Mouse (Mus musculus) heart, adult 11 months (tissue): ENCODE data around the gene Aff2.

Experiments used
- DNase-seq: peaks from one replicate; pipeline ENCODE4 v3.0.0; 2022

Aff2 gene

DNA sequence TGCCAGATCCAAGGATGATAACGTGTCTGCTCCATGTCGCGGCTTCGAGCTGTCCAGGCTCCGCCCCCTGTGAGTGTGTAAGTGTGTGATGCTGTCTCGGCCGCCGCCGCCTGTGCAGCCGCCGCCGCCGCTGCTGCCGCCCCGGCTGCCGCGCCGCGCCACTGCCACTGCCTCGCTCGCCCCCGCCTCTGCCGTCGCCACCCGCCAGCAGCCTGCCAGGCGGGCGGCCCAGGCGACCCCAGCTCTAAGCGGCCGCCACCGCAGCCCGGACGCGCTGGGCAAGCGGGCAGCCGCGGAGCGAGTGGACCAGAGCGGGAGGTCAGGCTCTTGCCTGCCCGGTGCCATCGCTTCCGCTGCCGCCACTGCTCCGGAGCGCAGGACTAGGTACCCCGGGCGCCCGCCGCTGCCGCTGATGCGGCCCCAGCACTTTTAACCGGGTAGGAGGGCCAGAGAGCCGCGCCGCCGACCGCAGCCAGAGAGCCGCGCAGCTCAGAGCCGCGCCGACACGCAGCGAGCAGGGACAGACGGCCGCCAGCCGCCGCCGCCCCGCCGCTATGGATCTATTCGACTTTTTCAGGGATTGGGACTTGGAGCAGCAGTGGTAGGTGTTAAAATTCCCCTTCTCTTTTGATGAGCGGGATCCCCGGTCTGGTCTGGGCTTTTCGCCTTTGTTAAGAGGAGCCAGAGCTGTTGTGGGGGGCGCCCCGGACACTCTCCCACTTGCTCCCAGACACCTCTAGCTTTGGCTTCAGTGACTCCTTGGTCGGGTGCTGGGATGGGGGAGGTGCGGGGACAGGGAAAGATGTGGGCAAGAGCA lies at the start of gene Aff2:
Aff2 (plus strand) TSS at position 57 of the 817 bp plus-strand sequence.
- peak; percentile 89 for DNase-seq

DNA sequence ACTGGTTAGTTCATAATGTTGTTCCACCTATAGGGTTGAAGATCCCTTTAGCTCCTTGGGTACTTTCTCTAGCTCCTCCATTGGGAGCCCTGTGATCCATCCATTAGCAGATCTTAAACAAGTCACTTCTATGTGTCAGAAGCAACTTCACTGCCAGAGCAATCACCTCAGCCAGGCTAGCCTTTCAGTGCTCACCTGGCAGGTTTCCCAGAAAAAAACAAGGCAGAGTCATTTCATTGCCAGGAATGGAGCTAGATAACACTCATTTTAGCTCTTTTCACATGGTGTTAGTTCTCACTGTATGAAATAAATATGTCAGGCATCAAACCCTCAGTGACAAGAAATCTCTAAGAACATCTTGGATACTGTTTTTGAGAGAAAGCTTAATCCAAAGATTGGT lies 22.8 kb upstream of the Aff2 start:
- DNase-seq: no peak

DNA sequence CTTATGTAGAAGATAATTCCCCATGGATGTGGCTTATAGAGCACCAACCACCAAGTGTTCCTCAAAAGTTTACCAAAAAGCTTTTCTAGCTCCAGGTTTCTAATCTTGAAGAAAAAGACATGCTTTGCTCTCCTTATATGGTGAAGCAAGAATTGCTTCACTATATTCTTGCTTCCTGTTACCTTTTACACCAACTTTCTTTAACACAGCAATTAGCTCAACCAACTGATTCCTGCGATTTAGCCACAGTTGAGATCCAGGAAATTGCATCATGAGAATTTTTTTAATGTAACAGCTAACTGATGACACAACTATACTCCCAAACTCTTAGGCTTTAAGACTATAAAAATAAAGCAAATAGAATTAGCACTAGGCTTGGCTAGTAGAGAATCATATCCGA lies 4.5 kb upstream of the Aff2 start:
- DNase-seq: no peak

DNA sequence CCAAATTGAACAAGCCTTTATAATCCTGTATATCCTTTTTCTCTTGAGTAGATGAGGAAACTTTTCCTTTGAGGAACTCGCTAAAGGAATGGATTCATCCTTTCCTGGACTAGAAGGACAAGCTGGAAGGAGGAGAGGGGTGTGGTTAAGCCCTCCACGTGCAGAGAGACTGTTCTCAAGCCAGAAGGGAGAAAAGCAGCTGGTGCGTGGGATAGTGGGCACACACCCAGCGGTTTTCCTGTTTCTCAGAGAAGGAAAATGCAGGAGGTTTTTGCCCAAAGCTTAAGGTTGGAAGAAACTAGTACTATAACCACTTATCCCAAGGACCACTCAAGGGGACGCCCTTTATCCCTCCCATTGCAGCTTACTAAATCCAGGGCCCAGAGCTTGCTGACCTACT lies 734 bp upstream of the Aff2 start:
- peak; percentile 86 for DNase-seq

DNA sequence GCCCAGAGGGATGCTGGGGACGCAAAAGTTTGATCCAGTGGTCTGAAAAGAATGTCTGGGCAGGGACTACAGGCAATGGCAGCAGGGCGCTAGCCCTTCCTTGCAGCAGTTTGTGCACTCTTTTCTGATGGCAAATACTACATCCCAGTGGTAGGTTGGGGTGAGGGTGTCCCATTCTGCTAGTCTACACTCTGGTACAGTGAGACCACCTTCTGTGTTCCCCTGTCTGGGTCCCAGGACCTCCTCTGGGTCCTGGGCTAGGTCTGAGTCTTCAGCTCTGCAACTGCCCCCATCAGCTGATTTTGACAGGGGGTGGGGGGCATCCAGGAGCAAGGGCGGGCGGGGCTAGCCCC lies 233 bp upstream of the Aff2 start:
- DNase-seq: no peak

DNA sequence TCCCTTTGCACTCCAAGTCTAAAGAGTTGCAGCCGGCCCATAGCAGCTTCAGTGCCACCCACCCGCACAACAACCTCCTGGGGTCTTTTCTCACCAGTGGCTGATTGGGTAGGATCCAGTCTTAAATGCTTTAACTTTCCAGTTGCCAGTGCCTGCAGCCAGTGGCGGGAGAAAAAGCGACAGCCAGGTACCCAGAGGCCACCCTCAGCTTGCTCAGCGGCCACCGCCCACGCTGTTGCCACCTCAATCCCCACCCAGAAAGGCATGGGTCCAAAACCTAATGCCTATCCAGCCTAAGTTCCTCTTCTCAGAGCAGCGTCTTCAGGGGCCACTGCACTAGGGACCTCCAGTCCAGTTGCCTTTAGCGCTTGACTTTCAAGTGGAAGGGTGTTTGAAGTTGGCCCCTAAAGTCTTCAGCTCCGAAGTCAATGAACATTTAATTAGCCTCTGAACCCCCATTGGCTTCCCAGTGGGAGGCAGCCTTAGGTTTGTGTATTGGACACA lies 1.0 kb downstream of the Aff2 start:
- no peak for DNase-seq

DNA sequence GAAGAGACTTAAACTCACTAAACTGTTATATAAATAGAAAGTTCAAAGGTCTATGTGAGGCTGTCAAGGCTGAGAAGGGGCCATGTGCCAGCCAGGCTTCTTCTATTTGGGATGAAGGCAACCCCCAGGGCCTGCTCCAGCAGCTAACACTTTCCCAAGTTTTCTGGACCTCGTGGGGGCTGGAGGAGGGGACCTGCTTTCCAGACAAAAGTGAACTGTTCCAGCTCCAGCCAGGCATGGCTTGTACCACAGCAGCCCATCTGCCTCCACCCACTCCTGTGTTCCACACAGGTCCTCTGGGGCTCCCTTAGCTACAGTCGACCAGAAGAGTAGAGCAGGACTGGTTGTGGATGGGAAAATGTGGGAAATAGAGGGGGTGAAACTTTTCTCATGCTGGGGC lies 4.1 kb downstream of the Aff2 start:
- no peak for DNase-seq

DNA sequence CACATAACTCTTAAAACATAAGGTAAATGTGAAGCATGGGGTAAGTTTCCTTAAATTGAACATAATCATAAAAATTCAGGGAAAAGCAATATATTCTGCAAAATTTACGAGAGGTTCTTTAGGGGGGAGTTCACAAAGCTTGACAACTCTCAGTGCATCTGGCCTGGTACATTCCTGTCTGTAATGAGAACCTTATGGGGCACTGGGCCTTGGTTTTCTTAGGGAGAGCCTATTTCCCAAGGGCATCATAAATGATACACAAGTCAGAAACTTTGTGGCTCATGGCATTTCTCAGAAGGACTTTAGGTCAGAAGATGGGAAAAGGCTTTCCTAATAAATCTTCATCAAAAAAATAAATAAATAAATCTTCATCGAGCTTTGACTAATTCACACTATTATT lies 13.2 kb downstream of the Aff2 start:
- no peak for DNase-seq

DNA sequence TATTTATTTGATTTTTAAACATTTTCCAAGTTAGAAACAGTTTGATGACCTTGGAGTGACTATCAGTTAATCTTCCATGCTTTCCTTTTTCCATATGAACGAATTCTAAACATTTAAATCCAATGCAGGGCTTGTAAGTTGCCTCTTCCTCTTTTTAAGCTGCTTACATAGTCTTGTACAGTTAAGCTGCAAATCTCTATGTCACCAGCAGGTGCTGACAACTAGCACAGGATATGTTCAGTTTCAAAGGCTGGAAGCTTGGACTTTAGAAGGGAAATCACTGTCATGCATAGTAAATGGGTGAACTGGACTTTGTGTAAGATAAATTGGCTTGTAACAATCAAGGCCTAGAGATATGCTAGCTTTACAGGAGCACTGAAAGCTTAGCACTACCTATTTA lies 29.6 kb downstream of the Aff2 start:
- DNase-seq: no peak

DNA sequence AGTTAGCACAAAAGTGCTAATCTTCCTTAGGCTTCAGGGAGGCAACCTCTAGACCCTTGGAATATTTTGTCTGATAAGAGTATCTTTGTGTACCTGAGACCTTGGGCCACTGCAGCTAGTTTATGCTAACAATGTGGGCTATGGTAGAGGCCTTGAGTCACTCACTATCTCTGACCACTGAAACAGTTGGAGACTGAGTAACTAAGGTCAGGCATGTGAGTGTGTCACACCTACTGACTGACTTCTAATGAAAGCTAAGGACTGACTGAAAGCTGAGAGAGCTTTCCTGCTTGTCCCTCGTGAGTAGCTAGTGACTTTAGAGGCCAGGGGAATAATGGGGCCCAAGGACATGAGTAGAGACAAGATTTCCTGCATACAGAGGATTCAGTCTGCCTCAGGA lies 54.9 kb downstream of the Aff2 start:
- no peak for DNase-seq

DNA sequence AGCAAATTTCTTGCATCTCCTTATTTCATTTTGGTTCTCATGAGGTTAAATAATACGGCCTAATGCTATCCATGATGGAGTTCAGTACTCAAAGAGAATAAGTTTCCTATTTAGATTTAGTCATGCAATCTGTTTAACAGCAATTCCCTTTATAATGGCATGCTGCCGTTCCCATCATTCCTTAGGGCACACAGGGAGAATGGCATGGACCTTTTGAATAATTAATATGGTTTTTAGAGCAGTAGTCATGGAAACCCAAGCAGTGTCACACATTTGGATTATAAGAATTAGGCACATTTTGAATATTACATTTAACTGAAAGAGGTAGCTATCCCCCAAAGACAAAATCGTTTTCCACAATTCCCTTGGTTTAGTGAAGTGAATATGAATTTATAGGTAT lies 78.3 kb downstream of the Aff2 start:
- DNase-seq: no peak

DNA sequence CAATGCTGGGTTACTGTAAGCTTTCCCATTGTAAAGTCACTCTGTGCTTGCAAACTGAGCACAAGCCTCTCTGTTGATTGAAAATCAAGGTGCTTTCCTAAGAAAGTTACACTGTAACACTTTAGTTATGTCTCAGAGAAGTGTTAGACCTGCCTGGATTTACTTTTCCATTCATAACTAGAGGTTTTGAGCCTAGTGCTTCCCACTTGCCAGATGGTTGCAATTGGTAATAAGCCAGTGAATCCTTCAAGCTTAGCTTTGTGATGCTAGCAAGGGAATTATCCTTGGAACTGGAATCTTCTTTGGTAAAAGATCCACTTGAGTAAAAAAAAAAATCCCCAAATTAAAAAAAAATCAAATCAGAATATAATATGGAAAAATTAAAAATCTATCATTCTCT lies 81.8 kb downstream of the Aff2 start:
- no peak for DNase-seq

DNA sequence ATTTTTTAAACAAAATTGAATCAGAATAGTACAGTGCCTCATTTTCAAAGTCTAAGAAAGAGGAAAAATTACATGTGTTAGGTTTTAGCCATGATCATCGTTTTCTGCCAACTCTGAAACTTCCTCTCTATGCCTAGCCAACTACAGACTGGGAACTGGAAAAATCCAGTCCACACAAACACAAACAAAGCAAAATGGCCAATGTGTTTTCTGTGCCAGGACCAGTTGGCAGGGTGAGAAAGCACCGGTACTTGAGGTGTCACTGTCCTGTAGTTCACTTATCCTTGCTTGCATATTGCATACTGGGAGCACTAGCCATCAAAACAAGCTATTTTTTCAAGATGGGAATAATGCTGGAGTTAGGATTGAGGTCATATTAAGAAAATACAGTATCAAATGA lies 100.8 kb downstream of the Aff2 start:
- no peak for DNase-seq

DNA sequence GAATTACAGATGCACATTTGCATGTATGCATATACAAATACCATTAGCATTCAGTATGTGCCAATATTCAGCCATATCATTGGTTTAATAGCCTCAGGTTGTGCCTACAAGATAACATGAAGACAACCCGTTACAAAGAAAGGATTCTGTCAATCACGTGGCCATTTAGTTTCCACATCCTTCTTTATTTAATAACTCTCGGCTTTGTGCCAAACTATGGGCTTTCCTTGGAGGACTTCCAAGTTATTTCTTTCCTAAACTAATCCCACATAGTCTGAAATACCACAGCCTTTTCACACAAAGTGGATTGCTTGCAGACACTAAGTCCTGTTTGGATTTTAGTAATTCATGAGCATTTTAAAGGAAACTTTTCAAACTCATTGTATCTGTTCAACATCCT lies 142.0 kb downstream of the Aff2 start:
- DNase-seq: no peak

DNA sequence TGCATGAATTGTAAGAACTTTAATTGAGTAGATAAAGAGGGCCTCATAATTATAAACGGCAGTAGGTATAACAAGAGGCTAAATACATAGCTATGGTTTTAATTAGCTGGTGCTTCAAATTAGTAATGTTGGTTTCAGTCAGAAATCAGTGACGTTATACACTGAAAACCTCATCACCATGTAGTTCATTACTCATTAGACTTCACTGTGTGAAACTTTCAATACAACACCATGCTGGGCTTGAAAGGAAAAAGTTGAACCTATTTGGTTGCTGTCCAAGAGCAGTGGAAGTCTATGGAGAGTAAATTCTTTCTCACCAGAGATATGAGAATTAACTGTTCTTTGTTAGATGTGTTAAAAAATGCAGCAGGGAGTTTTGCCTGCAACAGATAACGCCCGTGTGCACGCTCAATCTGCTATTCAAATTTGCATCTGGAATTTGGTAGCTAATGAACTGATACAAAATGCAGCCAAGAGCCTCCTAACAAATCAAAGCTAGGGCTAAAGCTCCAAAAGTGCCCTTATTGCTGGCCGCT lies 158.0 kb downstream of the Aff2 start:
- DNase-seq: no peak

DNA sequence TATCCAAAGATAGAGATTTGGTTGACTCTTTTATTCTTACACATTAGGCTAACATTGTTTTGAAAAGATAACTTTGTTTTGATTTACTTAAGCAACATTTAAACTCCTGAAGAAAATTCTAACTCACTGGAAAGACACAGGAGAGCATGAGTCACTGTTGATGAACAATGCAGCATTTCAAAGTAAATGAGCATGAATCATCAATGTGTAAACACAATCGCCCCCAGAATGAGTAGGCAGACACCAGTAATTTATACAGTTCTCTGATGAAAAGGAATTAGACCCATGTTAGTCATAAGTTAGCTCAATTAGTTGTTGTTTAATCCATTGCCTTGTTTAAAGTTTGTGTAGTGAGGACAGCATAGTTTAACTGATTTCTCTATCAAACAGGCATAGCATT lies 180.7 kb downstream of the Aff2 start:
- no peak for DNase-seq

DNA sequence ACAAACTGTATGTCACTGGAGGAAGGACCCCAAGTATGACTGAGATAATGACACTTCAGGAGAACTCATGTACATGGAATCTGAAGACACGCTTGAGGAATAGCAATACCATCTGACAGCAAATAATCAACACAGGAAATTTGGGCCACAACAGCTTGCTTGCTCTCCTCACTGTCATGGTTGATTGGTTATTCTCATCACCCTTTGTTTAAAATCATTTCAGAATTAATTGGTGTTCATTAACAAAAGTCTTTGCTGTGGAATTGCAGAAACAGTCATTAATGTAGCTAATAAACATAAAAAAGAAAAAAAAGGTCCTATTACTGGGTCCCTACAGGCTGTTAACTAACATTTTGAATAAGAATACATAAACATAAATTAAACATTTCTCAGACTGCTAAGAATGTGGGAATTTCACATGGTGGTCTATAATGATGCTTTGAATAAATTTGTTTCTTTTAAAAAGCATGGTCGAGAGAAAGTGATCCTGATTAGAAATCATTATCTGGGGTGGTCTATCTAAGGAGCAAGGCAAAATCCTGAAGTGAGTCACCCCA lies 219.9 kb downstream of the Aff2 start:
- DNase-seq: no peak

DNA sequence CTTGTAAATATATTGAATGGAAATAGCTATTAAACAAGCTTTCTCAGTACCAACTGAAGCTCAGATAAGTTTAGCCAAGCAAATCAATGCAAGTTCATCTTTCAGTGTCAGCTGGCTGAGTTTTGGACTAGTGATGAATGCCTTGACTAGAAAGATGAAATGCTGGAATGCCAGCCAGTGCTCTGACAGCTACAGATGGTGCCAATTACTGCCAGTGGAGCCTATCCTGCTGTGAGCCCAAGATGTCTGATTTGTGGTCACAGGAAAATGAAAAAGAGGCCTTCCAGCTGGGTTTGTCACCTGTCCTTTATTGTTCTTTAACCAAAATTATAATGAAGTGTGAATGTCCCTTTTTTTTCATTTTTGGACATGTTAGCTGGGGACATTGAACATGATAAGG lies 248.7 kb downstream of the Aff2 start:
- no peak for DNase-seq

DNA sequence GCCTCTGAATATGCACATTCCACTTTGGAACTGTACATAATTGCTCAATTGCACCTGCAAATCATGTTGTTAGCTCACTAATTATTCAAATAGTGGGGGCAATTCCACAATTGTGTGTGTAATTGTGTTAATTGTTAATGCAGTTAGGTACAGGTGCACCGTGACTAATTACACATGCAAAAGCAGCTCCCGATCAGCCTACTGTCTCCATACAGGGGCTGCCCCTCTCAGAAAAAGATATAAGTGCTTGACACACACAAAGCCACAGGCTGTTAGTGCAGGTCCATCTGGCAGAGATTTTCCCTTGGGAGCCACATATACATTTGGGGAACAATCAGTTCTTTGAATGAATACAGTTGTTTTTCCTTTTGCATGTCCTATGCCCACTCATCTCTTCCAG lies 302.9 kb downstream of the Aff2 start:
- DNase-seq: no peak

DNA sequence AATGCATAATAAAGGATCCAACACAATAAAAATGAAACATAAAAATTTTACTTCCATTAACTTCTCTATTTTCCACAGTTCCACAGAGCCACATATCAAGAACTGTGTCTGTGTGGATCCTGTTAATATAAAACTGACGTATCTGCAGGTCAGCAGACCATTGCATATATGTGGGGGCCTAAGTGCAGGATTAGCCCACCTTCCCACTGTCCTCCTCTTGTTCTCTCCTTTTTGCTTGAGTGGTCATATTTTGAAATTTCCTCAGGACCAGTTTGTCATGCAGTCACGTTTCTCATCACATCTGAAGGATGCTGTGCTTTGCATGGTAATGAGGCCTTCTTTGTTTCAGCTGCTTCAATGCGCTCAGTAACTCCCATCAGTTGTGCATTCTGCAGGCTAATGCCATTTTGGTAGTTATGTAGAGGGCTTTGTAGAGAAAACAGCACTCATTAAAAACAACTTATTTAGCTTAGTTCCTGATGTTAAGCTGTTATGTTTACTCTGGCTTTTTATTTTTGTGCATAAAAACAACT lies 306.1 kb downstream of the Aff2 start:
- no peak for DNase-seq

DNA sequence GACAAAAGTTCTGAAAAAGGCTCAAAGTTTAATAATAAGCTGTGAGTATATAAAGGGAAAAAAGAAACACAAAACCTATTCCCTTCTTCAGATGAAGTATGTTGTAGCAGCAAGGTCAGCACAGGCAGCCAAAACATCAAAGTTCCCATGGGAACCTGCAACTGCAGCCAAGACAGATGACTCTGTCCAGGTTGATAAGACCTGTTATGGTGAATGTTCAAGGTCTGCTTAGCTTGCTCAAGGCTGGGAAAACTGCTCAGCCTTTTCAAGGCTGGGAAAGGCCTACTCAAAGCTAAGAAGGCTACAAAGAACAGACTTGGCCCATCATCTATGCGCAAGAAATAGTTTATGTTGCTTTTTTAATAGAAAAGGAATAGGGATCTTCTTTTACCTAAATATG lies 315.6 kb downstream of the Aff2 start:
- peak; percentile 74 for DNase-seq

DNA sequence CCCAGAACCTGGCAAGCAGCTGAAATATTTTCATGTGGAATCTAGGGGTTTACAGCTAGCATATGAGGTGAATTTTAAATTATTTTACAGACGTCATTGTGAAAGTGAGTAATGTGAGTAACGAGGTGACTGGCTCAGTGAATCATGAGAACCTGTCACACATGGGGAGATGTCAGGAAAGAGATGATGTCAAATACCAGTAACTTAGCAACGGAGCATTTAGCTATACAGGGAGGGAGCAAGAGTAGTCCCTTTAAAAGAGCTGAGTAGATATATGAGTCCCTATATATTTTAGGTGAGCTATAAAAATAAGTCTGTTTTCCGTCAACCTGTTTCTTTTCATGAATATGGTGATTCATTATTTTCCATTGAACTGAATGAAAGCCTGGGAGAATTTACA lies 338.7 kb downstream of the Aff2 start:
- no peak for DNase-seq

DNA sequence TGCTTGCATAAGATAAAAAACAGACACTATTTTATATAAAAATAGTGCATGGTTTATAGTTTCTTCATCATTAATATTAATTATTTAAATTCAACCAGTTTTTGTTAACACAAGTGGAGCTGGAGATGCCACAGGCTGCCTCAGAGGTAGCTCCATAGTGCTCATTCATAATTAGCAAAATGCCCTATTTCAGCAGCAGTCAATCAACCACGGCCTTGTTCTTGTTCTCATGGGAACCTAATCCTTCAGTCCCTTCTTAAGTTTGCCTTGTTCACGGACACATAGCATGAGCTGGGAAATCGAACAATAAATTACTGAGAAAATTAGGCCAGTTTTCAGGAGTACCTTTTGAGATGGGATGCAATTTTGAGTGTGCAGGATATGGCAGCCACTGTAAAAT lies 378.9 kb downstream of the Aff2 start:
- DNase-seq: no peak

DNA sequence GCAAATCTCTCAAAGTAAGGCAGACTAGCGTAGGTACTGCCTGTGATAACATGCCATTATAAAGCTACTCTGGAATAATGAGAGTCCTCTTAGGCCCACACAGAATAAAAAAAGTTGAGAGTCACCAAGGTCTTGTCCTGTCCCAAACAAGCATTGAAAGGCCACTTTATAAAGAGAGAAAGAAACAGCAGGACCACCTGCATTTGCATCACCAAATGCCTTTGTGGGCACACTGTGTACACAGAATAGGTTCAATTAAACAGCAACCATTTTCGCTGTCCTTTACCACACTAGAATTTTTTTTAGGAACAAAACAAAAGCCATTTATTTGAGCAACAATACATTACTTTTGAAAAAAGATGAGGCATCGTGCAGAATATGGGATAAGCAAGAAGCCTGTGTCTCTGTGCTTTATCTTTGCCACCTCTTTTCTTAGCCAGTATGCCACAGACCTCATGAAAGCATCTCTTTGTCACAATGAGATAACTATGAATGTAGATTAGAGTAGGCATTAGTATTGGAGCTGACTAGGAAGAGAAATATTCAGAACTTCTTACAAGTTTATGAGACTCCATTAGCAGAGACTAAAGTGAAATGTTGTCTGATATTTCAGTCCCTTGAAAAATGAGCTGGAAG lies 385.0 kb downstream of the Aff2 start:
- DNase-seq: no peak
